In the genomic region with DNA sequence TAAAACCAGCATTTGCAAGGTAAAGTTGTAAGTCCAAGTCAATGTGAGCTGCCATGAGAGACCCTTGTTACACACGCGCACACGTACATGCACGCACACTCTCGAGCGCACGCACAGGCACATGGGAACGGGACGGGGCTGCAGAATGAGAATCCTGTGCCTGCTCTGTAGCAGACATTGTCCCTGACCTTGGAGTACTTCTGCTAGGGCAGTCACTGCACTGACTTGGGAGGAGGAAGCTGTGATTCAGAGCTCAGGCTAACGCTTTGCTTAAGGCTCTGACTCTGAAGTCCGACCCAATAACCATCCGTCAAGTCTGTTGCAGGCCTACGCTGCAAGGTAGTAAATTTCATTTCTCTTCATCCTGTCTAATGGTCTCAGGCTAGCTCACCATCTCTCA, we compare ENCODE assay signal across 26 mouse cellular contexts. TPM values are rescaled to one million over a fixed set of nuclear protein-coding genes. Genes with fewer than 3 reads are reported as not detected.
DNase-seq lines count a peak whose midpoint lies in the region; ATAC-seq and TF ChIP-seq lines count a peak whose summit lies in the region.
"Had no signal": no experiment of that assay in that cellular context is flagged by ENCODE, and none has a peak within 500 bp of the region (broad histone marks: within the 10 kb centered on the region; RNA-seq: fewer than 3 reads in every experiment).

No protein-coding gene starts in this region.

- no peaks in the 10 kb centered on the region for H3K27me3 ChIP-seq in heart, embryonic 12.5 days (replicated peaks)
- no peaks in the 10 kb centered on the region for H3K27me3 ChIP-seq in heart, postnatal 0 days (ENCODE audit: control insufficient read depth, insufficient read depth, low read length)
- H3K27me3 ChIP-seq: hindbrain, embryonic 13.5 days; limb, embryonic 13.5 days; lung, embryonic 15.5 days; midbrain, embryonic 12.5 days; neural tube, embryonic 12.5 days had no signal

- 79% methylated on average over 13 of the region's 13 CpGs for WGBS in heart, embryonic 12.5 days
- 81% methylated on average over 13 of the region's 13 CpGs for WGBS in heart, postnatal 0 days

- H3K9ac ChIP-seq in heart, embryonic 12.5 days: no peak overlapping the region
- no peak overlapping the region for H3K9ac ChIP-seq in heart, postnatal 0 days (replicated peaks; ENCODE audit: low read depth, low read length)
- H3K9ac ChIP-seq: hindbrain, embryonic 13.5 days; limb, embryonic 13.5 days; lung, embryonic 15.5 days; midbrain, embryonic 12.5 days; neural tube, embryonic 12.5 days had no signal

- peaks cover 36% of the 10 kb centered on the region for H3K4me1 ChIP-seq in heart, embryonic 12.5 days (replicated peaks)
- H3K4me1 ChIP-seq in heart, postnatal 0 days (ENCODE audit: control insufficient read depth, insufficient read depth): 0 out of 2 replicates have a peak, but pooled peaks cover 6% of the 10 kb centered on the region
- H3K4me1 ChIP-seq: lung, embryonic 15.5 days; neural tube, embryonic 12.5 days had no signal

- no peak for DNase-seq in heart, postnatal 4 days
- no peak for DNase-seq in heart, postnatal 0 days (ENCODE audit: low spot score)
- DNase-seq in heart, adult 8-10 months (ENCODE audit: low spot score): no peak
- DNase-seq in adrenal gland, adult 8-10 months: peak; percentile 63
- peak; percentile 27 for DNase-seq in adrenal gland, postnatal 25 days
- no peak for DNase-seq in right cerebral cortex, postnatal 14 days
- DNase-seq: B cell, adult 2 months; cerebellum, adult 18-20 months; cerebellum, postnatal 14 days; gastrocnemius, adult 2 months; gastrocnemius, postnatal 36 days; kidney, adult 9 months; kidney, postnatal 14 days; thymus, postnatal 4 days had no signal

- no peak for TF ChIP-seq EP300 in heart, postnatal 0 days (IDR thresholded peaks at IDR 0.05; ENCODE audit: low read depth)

- no peak for ATAC-seq in heart, embryonic 12.5 days (ENCODE audit: insufficient number of reproducible peaks, low FRiP score)
- no peak for ATAC-seq in heart, postnatal 0 days (ENCODE audit: insufficient read depth, low read depth)
- ATAC-seq: forebrain, embryonic 16.5 days; intestine, embryonic 16.5 days had no signal

- H3K4me2 ChIP-seq in heart, embryonic 12.5 days: no peak overlapping the region
- H3K4me2 ChIP-seq in heart, postnatal 0 days (ENCODE audit: low read depth, low read length): no peak overlapping the region
- H3K4me2 ChIP-seq: hindbrain, embryonic 13.5 days; limb, embryonic 13.5 days; liver, embryonic 11.5 days; lung, embryonic 15.5 days; midbrain, embryonic 12.5 days; neural tube, embryonic 12.5 days had no signal

- H3K36me3 ChIP-seq in heart, embryonic 12.5 days: no peaks in the 10 kb centered on the region
- H3K36me3 ChIP-seq in heart, postnatal 0 days (replicated peaks; ENCODE audit: control insufficient read depth, insufficient read depth, low read length): no peaks in the 10 kb centered on the region
- H3K36me3 ChIP-seq: hindbrain, embryonic 13.5 days; limb, embryonic 13.5 days; lung, embryonic 15.5 days; midbrain, embryonic 12.5 days; neural tube, embryonic 12.5 days had no signal

- H3K4me3 ChIP-seq in heart, embryonic 12.5 days: no peak overlapping the region
- H3K4me3 ChIP-seq in heart, postnatal 0 days (ENCODE audit: low read depth, low read length): no peak overlapping the region
- H3K4me3 ChIP-seq: erythroblast, embryonic 14.5 days; gastrocnemius, adult 2 months; hindbrain, embryonic 13.5 days; left cerebral cortex, adult 2 months; limb, embryonic 13.5 days; lung, embryonic 15.5 days; midbrain, embryonic 12.5 days; myocyte; neural tube, embryonic 12.5 days had no signal

- TF ChIP-seq CTCF in heart, postnatal 0 days (IDR thresholded peaks at IDR 0.05; ENCODE audit: low read depth): no peak

- no peaks in the 10 kb centered on the region for H3K9me3 ChIP-seq in heart, embryonic 12.5 days (replicated peaks)
- no peaks in the 10 kb centered on the region for H3K9me3 ChIP-seq in heart, postnatal 0 days (replicated peaks; ENCODE audit: control insufficient read depth, low read length)
- H3K9me3 ChIP-seq: hindbrain, embryonic 13.5 days; limb, embryonic 13.5 days; lung, embryonic 15.5 days; midbrain, embryonic 12.5 days; neural tube, embryonic 12.5 days had no signal

- peak overlapping the region; percentile 77 for H3K27ac ChIP-seq in heart, embryonic 12.5 days (ENCODE audit: poor library complexity, severe bottlenecking)
- peak overlapping the region; percentile 84 for H3K27ac ChIP-seq in heart, postnatal 0 days (ENCODE audit: low read depth)
- H3K27ac ChIP-seq: gastrocnemius, adult 2 months; hindbrain, embryonic 13.5 days; left cerebral cortex, adult 2 months; limb, embryonic 13.5 days; lung, embryonic 15.5 days; midbrain, embryonic 12.5 days; neural tube, embryonic 12.5 days had no signal

RNA-seq across cellular contexts. Expression of gene Mettl16, which starts 21.4 kb away (rescaled TPM):
- 34.6 and 37.0 TPM in 2 replicates for polyA plus RNA-seq in heart, embryonic 12.5 days (2016; fragmentation: Nextera tagmentation; extraction: Ambion mirVana)
- total RNA-seq in heart, postnatal 4 days (2021): 10 to 100 TPM; 15.2 to 16.9 TPM
- total RNA-seq in heart, postnatal 0 days (2014; rRNA removed; ENCODE audit: low replicate concordance): 3.6 and 5.2 TPM in 2 replicates
- polyA plus RNA-seq in heart, postnatal 0 days (2015; fragmentation: Nextera tagmentation; extraction: Ambion mirVana): 12.7 and 16.2 TPM in 2 replicates
- 10 to 100 TPM; 16.2 to 19.9 (median 17.3) TPM for total RNA-seq in heart, adult 8-10 months (2022)
- total RNA-seq in adrenal gland, adult 8-10 months (2022): 10 to 100 TPM; 31.9 to 36.6 (median 33.9) TPM
- 34.2 and 35.9 TPM in 2 replicates for total RNA-seq in adrenal gland, postnatal 25 days (2021)

RNA-seq across cellular contexts. Expression of gene Pafah1b1, which starts 24.8 kb away (rescaled TPM):
- polyA plus RNA-seq in heart, embryonic 12.5 days (2016; fragmentation: Nextera tagmentation; extraction: Ambion mirVana): 57.7 and 63.4 TPM in 2 replicates
- 100 to 1,000 TPM; 265 to 269 TPM for total RNA-seq in heart, postnatal 4 days (2021)
- total RNA-seq in heart, postnatal 0 days (2014; rRNA removed; ENCODE audit: low replicate concordance): 78.4 and 94.3 TPM in 2 replicates
- 62.9 and 69.4 TPM in 2 replicates for polyA plus RNA-seq in heart, postnatal 0 days (2015; fragmentation: Nextera tagmentation; extraction: Ambion mirVana)
- total RNA-seq in heart, adult 8-10 months (2022): 100 to 1,000 TPM; 183 to 223 (median 209) TPM
- total RNA-seq in adrenal gland, adult 8-10 months (2022): 100 to 1,000 TPM; 124 to 194 (median 185) TPM
- total RNA-seq in adrenal gland, postnatal 25 days (2021): 141 and 192 TPM in 2 replicates

Comparison
In these comparisons a context has a peak if more than half of its experiments do, and no peak if none do; other contexts are left out.
1. DNase-seq: peak in adrenal gland, adult 8-10 months (single experiment) and adrenal gland, postnatal 25 days (single experiment); none in heart, postnatal 4 days (single experiment), heart, postnatal 0 days (single experiment), heart, adult 8-10 months (single experiment) and right cerebral cortex, postnatal 14 days (single experiment).